Mouse (Mus musculus) lung, postnatal 0 days (tissue): Measurements from ENCODE around the gene Lgals9. TPM values are rescaled to one million over a fixed set of nuclear protein-coding genes. Genes with fewer than 3 reads are reported as not detected.

Experiments
- ATAC-seq: fragments of 200-750 bp; cut with Nextera tagmentation; 2 replicates; pipeline ENCODE4 v1.8.0; 2017; ENCODE audit warnings: moderate library complexity
- DNase-seq: peaks from one replicate; pipeline ENCODE4 v3.0.0-alpha.2; 2016; ENCODE audit warnings: low spot score
- H3K27ac ChIP-seq: fragments of 300-500 bp; sonication (generic); 2 replicates; pipeline ENCODE4 v1.5.1; 2014; ENCODE audit warnings: antibody characterized with exemption, mild to moderate bottlenecking, low read length, mixed read lengths
- H3K27me3 ChIP-seq: fragments of 300-500 bp; sonication (generic); replicated peaks from 2 replicates; pipeline ENCODE4 v1.6.1; 2014; ENCODE audit warnings: low read length, mixed read lengths; ENCODE audit not compliant: insufficient read depth
- H3K36me3 ChIP-seq: fragments of 300-500 bp; sonication (generic); 2 replicates; pipeline ENCODE4 v1.6.1; 2014; ENCODE audit warnings: low read length, mixed read lengths; ENCODE audit not compliant: insufficient read depth
- H3K4me1 ChIP-seq: fragments of 300-500 bp; sonication (generic); 2 replicates; pipeline ENCODE4 v1.6.1; 2014; ENCODE audit warnings: antibody characterized with exemption, low read depth, low read length, mixed read lengths; ENCODE audit not compliant: insufficient read depth
- H3K4me2 ChIP-seq: fragments of 300-500 bp; sonication (generic); replicated peaks from 2 replicates; pipeline ENCODE4 v1.6.1; 2014; ENCODE audit warnings: low read depth, mild to moderate bottlenecking, low read length, moderate library complexity, mixed read lengths
- H3K4me3 ChIP-seq: fragments of 300-500 bp; sonication (generic); 2 replicates; pipeline ENCODE4 v1.5.1; 2014; ENCODE audit warnings: low read depth, low read length
- H3K9ac ChIP-seq: fragments of 300-500 bp; sonication (generic); replicated peaks from 2 replicates; pipeline ENCODE4 v1.6.1; 2014; ENCODE audit warnings: low read depth, mild to moderate bottlenecking
- H3K9me3 ChIP-seq: fragments of 300-500 bp; sonication (generic); 2 replicates; pipeline ENCODE4 v1.6.1; 2016; ENCODE audit warnings: low read length, mixed read lengths
- CTCF ChIP-seq: IDR thresholded peaks from 2 replicates; pipeline ENCODE4 v1.5.1; 2016; ENCODE audit warnings: antibody characterized with exemption, mild to moderate bottlenecking
- EP300 ChIP-seq: IDR thresholded peaks from 2 replicates; pipeline ENCODE4 v1.6.1; 2016; ENCODE audit warnings: antibody characterized with exemption, mild to moderate bottlenecking, control low read depth
- WGBS: fragments of 180-500 bp; shearing (Covaris S2); extraction: QIAGEN DNeasy Blood & Tissue Kit; methylation state at CpG from one replicate; pipeline ENCODE4 v1.1.7; 2014; 5-methylcytosine and 5-hydroxymethylcytosine counted together
- polyA plus RNA-seq: library from polyadenylated mRNA; unstranded; fragments of >200 nt; fragmentation: Nextera tagmentation; extraction: Ambion mirVana; gene quantifications from 2 replicates; pipeline ENCODE4 v1.2.1, GENCODE M21; 2015

The Lgals9 gene
- polyA plus RNA-seq, 1 experiment from 2014 or later, result 137 TPM

- H3K4me1 ChIP-seq, result peaks cover 2% of the 10 kb centered on the region; the same call in 1 of the 2 replicates
- H3K9me3 ChIP-seq, result no peaks in the 10 kb centered on the region
- 47% methylated on average over 4 of the region's 4 CpGs for WGBS
- TF ChIP-seq CTCF, result no peak
- TF ChIP-seq EP300, result no peak
- ATAC-seq (no peak), DNase-seq (no peak)
- H3K27ac ChIP-seq, result no peak overlapping the region
- H3K9ac ChIP-seq, result no peak overlapping the region
- H3K4me2 ChIP-seq, result no peak overlapping the region
- no peaks in the 10 kb centered on the region for H3K36me3 ChIP-seq
- H3K4me3 ChIP-seq, result no peak overlapping the region
- H3K27me3 ChIP-seq, result peaks cover 8% of the 10 kb centered on the region; the same call in 1 of the 2 replicates
Observed at GRCm38 (mm10) chr11:78919745-78920144, 65.0 kb downstream of the Lgals9 start.

DNA sequence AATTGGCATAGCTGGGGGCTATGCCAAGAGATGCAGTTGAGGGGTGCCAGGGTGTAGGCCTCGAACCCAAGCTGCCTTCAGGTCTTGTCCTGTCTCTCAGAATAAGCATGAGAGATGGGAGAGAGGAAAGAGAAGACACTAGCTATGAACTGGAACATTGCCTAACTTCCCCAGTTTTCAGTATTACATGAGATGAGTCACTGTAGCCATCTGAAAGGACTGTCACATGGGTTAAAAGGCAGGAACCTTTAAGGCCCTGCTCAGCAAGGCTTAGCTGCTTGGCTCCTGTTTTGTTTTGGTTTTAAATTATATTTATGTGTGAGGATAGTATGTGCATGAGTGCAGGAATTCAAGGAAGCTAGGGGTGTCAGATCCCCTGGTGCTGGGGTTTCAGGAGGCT, 68.3 kb downstream of the Lgals9 start:
- Histone ChIP-seq H3K4me3 (no peak overlapping the region), H3K9ac (no peak overlapping the region), H3K27me3 (no peaks in the 10 kb centered on the region), H3K27ac (no peak overlapping the region), H3K36me3 (no peaks in the 10 kb centered on the region), H3K9me3 (no peaks in the 10 kb centered on the region), H3K4me1 (no peaks in the 10 kb centered on the region), H3K4me2 (no peak overlapping the region)
- DNase-seq (peak; percentile 53), ATAC-seq (no peak)
- TF ChIP-seq EP300 (no peak), CTCF (no peak)
- 64% methylated on average over 1 of the region's 1 CpGs for WGBS

- DNase-seq, result no peak
Observed at GRCm38 (mm10) chr11:78915473-78915872, 69.3 kb downstream of the Lgals9 start.

More at GRCm38 (mm10) chr11:78915473-78915872, 69.3 kb downstream of the Lgals9 start:
- Histone ChIP-seq H3K4me1 (no peaks in the 10 kb centered on the region), H3K4me2 (no peak overlapping the region), H3K9me3 (no peaks in the 10 kb centered on the region), H3K4me3 (no peak overlapping the region), H3K36me3 (no peaks in the 10 kb centered on the region), H3K27ac (no peak overlapping the region), H3K27me3 (no peaks in the 10 kb centered on the region), H3K9ac (no peak overlapping the region)
- 67% methylated on average over 6 of the region's 6 CpGs for WGBS
- no peak for ATAC-seq
- no peak for TF ChIP-seq EP300
- TF ChIP-seq CTCF, result no peak

Other genes starting within 250 kb of the Lgals9 start
- 27.4 and 31.5 TPM in 2 replicates for gene Ccnq, start 233.2 kb downstream of the Lgals9 start, polyA plus RNA-seq
- 5.7 and 9.3 TPM in 2 replicates for gene Lyrm9, start 158.4 kb downstream of the Lgals9 start, polyA plus RNA-seq
- gene Nos2, start 64.2 kb downstream of the Lgals9 start, polyA plus RNA-seq, result 5.3 and 6.8 TPM in 2 replicates
- 2.3 TPM in 2 replicates for gene Ksr1, start 161.5 kb upstream of the Lgals9 start, polyA plus RNA-seq